Mouse (Mus musculus): Measurements from ENCODE around the gene Mrps22.

The Mrps22 gene

DNA sequence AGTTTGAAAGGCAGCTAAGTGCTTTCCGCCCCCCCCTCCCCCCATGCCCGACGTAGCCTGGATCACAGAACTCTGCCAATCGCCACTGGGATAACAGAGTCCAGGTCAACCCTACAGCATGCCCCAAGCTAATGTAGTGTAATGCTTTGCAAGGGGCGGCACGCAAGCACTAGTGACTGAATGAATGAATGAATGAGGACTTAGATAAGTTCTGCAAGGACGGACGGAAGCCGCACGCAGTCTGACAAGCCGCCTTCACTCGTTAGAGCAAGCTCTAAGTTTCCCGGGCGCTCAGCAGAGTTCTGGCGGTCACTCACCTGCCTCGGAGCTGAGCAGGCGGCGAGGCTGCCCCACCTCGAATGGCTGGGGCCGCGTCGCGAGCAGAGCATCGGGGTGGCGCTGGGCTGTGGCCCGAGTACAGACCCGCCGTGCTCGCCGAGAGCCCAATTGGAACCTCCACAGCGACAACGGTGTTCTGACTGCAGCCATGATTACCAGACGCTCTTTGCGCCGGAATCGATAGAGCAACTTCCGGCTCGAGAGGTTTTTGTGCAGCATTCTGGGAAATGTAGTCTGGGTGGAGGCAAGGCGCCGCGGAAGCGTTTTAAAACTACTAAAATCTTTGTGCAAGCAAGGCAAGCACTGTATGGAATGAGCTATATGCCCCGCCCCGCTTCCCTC lies at the start of gene Mrps22:
Gene Mrps22, minus strand, starts transcription at position 505 of the 681 bp plus-strand sequence.
- TF ChIP-seq GATA4 (IDR thresholded peaks at IDR 0.05; ENCODE audit: insufficient replicate concordance, low read length) = no peak; the same call in 1 of the 2 replicates

DNA sequence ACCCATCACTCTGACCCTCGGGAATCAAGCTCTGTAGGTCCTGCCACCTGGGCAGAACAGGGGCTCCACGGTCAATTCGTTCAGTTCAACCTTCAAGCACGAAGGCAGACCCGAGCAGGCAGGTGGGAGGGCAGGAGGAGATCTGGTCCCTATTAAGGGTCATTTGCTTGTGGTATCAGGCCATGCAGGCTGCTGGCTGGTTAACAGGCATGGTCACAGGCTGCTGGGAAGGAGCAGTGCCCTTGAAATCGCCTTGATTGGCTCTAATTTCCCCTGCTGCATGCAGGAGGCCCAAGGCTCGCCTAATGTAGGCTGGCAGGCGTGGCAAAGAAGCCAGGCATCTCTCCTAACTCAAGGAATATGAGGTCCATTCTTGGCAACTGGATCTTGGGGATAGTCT lies 49.1 kb upstream of the Mrps22 start:
- no peak for TF ChIP-seq GATA4 (IDR thresholded peaks at IDR 0.05; ENCODE audit: insufficient replicate concordance, low read length)

DNA sequence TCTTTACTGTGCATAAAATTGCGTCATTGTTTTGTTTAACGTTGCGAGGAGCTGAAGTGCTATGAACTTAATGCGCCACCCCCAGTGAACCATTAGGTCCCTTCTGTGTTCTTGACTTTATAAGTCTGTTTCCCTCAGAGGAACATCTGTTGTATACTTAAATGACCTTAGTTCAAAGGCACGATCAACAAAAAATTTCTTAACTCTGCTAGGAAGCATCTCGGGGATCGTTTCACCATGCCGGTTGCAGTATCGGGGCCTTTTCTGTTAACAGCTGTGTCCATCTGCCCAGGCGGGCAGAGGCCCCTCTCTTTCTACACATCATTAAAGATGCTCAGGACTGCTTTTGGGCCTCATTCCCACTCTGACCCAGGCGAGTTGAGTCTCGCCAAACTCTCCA lies 46.0 kb upstream of the Mrps22 start:
- no peak for TF ChIP-seq GATA4 (IDR thresholded peaks at IDR 0.05; ENCODE audit: insufficient replicate concordance, low read length)

DNA sequence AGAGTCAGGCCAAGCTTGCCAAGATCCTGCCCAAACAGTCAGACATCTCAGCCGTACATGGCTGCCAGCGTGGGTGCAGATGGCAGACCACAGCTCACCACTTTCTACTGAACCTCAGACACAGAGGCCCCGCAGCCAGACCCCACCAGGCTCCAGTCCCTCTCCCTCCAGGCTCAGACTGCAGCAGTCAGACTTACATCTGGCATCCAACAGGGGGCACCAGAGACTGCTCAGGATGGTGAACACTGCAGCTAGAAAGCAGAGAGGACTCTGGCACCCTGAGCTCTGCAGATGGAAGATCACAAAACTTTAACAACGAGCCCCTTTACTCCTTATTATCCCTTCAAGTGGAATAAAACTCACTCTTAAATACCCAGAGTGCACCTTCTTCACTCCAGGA lies 44.3 kb upstream of the Mrps22 start:
- TF ChIP-seq GATA4 (IDR thresholded peaks at IDR 0.05; ENCODE audit: insufficient replicate concordance, low read length) = no peak

DNA sequence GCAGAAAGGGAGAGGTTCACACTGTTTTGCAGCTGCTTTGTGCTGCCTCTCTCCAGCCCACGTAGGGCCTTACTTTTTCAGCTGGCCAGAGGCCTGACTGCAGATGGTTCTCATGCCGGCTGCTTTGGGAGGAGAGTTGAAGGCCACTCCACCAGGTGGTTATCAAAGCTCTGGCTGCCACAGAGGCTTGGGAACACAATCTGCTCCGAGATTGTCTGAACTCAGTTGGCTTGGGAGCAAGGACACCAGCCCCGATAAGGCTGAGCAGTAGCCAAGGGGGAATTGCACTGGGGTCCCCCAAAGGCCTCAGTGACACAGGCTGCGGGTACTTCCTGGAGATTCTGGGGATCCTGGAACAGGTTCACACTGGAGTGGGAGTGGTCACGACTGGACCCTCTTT lies 40.7 kb upstream of the Mrps22 start:
- no peak for TF ChIP-seq GATA4 (IDR thresholded peaks at IDR 0.05; ENCODE audit: insufficient replicate concordance, low read length)

DNA sequence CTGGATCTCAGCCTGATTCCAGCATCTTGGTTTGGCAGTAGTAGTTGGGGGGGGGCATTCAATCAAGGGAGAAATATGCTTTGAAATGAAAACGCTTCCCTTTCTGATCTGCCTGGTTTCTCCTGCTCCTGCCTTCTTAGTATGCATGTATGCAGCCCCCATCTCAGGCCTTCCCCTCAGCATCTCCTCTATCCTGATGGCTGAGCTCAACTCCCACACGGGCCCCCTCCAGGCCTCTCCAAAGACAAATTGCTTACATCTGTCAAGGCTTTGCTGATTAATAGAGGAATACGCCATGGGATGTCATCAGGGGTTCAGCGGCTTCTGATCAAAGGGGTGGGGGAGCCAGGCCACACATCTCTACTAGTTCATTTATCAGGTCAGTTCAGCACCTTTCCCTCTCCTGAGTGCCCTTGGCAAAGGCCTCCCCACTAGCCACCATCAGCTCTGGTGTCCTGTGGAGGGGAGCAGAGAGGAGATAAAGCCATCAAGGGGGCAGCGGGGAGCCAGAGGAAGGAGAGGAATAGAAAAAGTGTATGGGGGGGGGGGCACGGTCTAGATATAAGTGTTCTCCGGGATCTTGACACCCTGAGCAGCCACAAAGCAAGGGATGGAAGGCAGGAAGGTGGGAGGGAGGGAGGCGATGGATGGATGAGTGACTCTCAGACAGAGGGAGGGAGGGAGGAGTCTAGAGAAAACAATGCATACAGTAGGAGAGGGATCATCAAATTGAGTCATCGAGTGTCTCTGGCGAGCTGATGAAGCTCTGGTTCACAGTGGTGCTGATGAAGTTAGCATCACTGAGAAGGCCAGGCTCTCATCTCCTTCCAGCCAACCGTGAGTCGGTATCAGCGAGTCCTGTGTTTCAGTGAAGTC lies 32.1 kb upstream of the Mrps22 start:
- TF ChIP-seq GATA4 (IDR thresholded peaks at IDR 0.05; ENCODE audit: insufficient replicate concordance, low read length) = no peak

DNA sequence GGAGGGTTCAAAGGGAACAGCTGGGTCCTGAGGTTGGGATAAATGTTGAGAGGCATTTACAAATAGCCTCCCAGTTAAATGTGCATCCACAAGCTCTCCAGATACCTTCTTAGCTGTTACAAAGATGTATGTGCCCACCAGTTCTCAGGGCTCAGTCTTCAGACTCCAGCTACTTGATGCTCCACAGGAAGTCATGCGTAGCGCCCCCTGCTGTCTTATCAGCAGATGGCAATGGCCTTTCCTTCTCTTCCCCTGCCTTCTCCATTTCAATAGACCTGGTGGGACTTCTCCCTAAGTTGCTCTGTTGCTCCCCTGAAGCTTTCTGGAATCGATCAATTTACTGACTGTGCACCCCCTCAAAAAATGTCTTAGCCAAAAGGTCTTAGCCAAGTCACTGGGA lies 27.0 kb upstream of the Mrps22 start:
- TF ChIP-seq GATA4 (IDR thresholded peaks at IDR 0.05; ENCODE audit: insufficient replicate concordance, low read length) = no peak

DNA sequence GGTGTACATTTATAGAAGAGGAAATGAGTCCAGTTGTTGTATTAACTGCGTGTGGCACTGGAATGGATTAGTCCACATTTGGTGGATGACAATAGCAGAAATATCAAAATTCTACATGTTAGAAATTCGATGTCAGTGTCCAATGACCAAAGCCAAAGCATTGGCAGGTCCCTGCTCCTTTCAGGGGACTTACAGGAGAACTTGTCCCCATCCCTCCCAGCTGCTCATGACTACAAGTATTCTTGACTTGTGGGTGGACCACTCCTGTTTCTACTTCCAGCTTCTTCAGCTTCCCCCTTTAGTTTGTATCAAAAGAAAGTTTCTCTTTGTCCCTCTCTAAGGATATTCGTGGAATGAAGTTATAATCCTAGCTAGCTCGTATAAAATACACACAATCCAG lies 3.4 kb upstream of the Mrps22 start:
- TF ChIP-seq GATA4 (IDR thresholded peaks at IDR 0.05; ENCODE audit: insufficient replicate concordance, low read length) = no peak

DNA sequence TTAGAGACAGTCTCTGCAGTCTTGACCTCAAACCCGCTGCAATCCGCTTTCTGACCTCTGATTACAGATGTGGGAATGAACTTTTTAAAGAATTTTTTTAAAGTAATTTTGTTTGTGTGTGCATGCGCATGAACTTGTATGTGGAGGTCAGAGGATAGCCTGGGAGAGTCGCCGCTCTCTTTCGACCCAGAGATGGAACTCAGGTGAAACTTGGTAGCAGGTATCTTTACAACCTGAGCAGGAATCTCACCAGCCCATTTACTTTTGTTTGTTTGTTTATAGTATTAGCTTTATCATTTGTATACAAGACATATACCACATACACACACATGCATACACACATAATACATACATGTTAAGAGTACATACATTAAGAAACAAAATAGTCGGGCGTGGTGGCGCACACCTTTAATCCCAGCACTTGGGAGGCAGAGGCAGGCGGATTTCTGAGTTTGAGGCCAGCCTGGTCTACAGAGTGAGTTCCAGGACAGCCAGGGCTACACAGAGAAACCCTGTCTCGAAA lies 438 bp upstream of the Mrps22 start:
- no peak for TF ChIP-seq GATA4 (IDR thresholded peaks at IDR 0.05; ENCODE audit: insufficient replicate concordance, low read length)

DNA sequence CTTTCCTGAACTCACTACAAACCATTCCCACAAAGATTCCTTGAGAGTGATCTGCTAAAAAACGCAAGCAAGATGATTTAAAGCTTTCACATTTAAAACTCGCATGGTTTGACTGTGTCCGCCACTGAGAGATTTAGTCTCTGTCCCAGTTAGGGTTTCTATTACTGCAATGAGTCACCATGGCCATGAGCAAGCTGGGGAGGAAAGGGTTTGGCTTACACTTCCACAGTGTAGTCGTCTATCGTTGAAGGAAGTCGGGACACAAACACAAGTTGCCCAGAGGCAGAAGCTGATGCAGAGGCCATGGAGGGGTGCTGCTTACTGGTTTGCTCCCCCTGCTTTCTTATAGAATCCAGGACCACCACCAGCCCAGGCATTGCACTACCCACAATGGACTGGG lies 1.4 kb downstream of the Mrps22 start:
- no peak for TF ChIP-seq GATA4 (IDR thresholded peaks at IDR 0.05; ENCODE audit: insufficient replicate concordance, low read length)

DNA sequence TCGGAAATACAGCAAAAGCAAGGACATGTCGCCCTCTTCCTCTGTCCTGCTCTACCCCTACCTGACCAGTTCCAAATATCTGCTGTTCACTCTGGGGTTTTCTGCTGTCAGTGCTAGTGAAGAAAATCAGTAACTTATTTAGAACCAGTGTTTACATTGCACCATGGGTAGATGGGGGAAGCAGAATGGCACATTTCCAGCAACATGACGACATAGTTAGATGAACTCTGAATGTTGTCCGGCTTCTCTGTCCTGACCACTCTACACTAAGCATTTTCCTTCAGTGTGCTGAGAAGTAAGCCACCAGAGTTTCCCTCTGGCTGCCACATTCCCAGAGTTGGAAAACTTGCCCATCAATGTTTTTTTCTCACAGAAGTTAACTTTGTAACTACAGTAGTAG lies 17.6 kb downstream of the Mrps22 start:
- no peak for TF ChIP-seq GATA4 (IDR thresholded peaks at IDR 0.05; ENCODE audit: insufficient replicate concordance, low read length)

DNA sequence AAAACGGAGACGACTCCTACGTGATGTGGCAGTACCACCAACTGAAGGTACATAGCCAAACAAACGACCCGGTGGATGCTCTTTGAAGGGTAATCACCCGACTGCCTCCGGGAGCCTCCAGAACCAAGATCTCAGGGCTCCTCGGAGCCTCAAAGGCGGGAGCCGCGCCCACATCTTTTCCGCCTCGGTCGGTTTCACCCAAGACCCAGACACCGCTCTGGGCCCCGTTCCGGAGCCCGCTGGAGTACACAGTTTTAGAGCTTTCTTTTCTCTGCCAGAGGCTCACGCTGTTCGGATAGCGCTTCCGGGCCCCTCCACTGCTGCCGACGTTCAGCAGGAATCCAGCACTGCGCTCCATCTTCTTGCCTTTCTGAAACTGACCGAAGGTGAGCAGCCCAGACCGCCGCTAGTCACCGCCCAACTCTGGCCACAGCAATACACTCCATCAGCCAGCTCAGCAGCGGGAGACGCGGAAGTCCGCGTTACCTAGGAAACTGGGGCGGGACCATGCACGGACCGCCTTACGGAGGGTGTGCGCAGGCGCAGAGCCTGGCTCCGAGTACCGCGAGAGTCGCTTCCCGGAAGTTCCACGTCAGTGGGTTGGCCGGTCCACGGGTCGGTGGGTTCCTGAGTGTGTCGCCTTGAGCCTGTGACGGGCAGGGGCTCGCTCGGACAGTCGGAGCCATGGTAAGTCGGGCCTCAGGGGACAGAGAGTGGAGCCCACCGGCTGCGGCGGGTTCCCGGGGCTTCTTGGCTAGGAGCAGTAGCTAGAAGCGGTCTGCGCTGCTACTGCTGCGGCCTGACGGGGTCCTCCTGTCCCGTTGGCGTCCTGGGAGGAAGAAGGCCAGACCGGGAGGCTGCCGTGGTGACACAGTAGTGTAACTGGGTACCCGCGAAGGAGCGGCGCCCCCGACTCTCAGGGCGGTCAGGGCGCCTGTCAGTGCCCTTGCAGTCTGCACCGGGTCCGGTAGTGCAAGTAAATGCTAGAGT lies 38.0 kb downstream of the Mrps22 start, which contains the start of gene Copb2:
Gene Copb2, plus strand, starts transcription at position 585 of the 990 bp plus-strand sequence.
- no peak for TF ChIP-seq GATA4 (IDR thresholded peaks at IDR 0.05; ENCODE audit: insufficient replicate concordance, low read length)

DNA sequence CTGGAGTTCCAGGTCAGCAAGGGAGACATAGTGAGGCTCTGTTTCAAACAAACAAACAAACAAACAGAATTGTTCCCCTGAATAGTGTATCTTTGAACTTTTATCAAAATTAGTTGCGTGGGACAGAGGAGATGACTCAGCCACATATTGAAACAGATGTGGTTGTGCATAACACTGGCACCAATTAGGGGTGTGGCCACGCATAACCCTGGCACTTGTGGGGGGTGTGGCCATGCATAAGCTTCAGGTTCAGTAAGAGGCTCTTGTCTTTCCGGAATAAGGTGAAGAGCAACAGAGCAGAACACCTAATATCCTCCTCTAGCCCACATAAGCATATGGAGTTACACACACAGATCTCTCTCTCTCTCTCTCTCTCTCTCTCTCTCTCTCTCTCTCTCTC lies 57.4 kb downstream of the Mrps22 start:
- TF ChIP-seq GATA4 (IDR thresholded peaks at IDR 0.05; ENCODE audit: insufficient replicate concordance, low read length) = no peak
